Mouse (Mus musculus) layer of hippocampus, adult 8-10 months (tissue): Measurements from ENCODE around the gene Gm28308. TPM values are rescaled to one million over a fixed set of nuclear protein-coding genes. Genes with fewer than 3 reads are reported as not detected.

ENCODE experiments used
- DNase-seq, 2 experiments: peaks; one replicate each; pipeline ENCODE4 v3.0.0; 2022; ENCODE audit warnings: low spot score in 2 of 2
- total RNA-seq, 4 experiments: library from RNA; stranded (reverse); gene quantifications; 2 replicates each; pipeline ENCODE4 v1.2.4; 2022

Gene Gm28308
- total RNA-seq, 4 experiments from 2014 or later = not detected

DNA sequence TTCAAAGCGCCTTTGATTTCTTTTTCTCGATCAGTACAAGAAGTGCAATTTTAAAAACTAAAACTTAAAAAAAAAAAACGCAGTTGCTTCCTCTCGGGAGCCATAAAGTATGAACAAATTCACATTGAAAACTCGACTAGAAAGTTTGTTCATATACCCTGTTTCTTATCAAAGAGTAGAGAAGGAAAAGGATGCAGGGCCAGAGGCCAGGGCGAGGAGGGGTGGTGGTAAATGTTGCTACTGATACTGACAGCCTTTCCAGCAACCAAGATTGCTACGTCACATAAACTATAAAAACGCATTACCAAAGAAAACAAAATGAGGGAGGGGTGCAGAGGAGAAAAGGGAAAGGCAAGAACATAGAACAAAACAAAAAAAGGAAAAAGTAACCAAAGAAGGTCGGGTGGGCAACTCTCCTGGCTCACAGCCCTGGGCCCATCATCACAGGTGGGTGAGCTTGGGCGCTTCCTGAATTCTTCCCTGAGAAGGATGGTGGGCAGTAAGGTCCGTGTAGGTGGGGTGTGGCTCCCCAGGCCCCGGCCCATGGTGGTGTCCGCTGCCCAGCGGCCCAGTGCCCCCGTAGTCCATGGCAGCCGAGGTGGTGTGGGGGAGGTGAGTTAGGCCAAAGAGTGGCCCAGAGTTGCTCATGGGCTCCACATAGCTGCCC, 43.5 kb downstream of the Gm28308 start:
- no peak for DNase-seq

DNA sequence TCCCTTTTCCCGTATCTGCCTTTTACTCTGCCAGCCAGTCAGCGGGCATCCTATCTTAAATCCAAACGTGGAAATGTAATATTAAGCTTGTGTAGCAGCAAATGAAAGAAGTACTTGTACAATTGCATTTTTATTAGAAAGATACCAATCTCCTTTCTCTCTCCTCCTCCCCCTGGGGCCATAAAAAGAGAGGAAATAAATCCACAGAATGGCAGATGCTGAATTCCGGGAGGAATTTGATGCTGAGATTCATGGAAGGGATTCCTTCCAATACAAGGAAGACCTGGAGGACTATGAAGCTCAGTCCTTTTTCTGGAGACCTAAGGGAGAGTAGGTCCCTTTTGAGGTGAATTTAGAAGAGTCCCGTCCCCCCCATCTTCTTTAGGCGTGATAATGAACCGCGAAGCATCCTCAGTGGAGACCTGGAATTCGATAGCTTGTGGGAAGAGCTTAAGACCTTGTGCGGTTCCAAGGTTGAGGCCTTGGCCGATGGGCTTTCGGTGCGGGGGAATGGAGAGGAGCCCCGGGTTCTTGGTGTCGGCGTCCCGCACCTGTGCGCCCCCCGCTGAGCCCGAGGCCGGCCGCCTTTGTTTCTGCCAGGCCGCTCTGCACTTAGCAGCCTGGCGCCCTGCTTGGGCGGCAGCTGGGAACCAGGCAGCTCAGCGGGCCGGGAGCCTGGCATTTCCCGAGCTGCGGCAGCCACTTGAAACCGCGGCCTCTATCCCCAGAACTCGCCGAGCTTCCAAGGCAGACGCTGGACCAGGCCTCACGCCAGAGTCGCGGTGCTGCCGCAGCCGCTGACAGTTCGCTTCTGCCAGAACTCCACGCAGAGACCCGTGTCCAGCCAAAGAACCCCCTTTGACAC, 44.7 kb downstream of the Gm28308 start:
- DNase-seq = no peak

DNA sequence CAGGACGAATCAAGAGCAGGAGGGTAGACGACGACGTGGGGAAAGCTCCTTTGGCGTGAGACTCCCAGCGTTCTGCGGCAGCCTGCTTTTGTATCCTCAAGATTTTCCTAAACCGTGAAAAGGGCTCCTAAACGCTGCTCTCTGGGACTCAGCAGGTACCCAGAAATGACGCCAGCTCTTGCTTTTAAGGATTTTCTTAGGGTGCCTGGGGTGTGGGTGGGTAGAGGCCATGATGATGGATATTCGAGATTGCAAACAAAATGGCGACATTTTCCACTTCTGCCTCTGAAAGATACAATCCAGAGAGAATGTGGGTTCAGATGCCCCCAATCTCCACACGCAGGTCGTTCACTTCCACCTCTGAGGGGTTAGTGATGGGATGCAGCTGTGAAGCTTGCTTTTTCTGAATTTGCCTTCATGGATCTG, 45.4 kb downstream of the Gm28308 start:
- no peak for DNase-seq

DNA sequence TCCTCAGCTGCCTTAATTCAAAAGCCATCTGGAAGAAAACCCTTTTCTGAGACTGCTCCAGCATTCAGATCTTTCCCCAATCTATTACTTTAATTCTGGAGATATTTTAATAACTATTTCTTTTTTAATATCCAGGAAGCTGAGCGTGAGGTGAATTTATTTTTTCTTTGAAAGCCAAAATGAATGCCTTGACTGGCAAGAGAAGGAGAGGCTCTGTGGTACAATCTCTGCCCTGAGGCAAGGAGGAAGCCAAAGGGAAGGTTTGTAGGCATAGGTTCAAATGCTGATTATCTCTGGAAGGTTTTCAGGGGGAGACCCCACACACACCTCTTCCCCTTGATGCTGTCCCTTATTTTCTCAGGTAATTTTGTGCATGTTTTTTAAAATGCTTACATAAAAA, 46.0 kb downstream of the Gm28308 start:
- no peak for DNase-seq

DNA sequence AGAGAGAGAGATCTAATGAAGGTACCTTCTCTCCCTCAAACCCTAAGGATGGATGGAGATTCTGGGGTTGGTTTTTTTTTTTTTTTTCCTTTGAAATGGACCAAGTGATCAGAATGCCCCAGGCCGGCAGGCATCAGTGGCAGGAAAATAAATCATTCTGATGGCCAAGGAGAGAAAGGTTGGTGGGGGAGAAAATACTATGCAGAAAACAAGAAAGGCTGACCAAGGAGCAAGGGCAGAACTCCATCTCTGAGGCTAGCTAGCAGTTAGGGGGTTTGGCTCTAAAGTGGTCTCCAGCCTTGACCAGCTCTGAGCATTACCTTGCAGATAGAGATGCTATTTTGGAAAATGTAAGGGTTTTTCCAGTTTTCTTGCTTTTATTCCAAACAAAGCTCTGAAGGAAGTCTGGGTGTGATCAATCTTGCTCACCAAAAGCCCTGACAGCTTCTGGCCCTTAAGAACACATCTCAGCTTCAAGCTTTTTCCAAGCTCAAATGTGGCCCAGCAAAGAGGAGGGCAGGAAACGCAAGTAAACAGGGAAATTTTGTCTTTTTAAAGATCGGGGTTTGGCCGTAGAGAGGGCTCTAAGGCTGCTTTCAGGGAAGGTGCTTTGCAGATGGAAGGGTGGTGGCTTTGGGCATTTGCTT, 46.6 kb downstream of the Gm28308 start:
- DNase-seq = no peak

DNA sequence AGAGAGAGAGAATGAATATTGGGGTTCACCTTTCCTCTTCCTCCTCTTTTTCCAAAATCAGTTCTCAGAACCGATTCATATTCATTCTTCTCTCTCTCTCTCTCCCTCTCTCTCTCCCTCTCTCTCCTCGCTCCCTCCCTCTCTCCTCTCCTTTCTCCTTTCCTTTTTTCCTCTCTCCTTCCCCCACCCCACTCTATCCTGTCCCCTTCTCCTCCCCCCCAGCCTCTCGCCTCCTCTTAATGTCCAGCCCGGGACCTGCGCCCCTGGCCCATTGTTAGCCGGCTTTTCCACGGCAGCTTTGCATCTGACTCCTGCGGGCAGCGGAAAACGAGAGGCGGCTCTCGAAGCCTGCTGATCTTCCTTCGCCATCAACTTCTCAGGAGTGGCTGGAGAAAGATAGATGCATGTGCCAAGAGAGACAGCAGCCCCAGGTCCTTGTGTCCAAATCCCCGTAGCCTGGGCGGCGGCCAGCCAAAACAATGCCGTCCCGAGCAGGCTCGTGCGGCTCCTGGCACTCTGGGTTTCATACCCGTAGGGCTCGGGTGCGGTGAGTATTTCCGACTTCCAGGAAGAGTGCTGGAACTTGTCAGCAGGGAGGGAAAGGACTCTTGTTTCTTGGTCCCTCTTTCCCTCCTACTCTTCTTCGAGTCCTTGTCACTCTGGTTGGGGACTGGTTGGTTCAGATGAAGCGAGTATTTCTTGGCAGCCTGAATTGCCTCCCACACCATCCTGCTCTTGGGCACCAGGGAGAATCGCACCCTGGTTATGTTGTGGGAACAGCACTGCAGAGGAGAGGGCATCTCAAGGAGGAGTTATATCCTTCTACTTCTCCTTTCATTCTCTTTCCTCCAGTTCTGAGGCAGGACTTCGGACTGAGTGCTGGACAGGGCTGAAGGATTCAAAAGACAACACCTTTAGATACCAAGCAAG, 47.4 kb downstream of the Gm28308 start:
- no peak for DNase-seq

DNA sequence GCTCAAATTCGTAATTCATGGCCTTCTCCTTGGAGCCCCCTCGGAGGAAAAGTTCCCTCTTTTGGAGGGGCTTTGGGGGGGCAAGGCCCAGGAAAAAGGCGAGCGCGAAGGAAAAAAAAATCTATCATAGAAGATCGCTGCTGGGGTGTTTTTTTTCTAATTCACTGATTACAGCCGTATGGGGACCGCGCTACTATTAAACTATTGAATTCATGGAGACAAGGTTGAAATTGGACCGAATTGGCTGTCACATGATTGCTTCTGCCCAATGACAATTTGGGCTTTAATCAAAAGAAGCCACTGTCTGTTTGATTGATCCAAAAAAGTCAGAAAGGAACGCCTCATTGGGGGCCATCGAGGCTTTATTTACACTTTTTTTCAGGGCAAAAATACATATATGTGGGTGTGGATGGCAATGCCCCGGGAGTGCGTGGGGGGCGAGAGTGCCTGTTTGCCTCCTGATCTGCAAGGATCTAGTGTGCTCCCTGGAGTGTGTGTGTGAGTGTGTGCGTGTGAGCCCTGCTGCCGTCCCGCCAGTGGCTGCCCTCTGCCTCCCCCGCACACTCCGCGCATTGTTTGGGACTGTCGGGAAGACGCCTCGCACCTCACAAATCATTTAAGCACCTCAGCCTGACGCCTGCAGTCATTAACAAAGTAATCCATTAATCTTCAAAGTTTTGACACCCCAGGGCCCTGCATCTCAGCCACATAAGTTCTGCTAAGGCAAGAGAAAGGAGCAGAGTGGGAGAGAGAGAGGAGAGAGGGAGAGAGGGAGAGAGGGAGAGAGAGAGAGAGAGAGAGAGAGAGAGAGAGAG, 48.3 kb downstream of the Gm28308 start, which contains the start of gene Hoxa2:
Hoxa2 (minus strand) TSS at position 206 of the 815 bp plus-strand sequence.
- DNase-seq = no peak

DNA sequence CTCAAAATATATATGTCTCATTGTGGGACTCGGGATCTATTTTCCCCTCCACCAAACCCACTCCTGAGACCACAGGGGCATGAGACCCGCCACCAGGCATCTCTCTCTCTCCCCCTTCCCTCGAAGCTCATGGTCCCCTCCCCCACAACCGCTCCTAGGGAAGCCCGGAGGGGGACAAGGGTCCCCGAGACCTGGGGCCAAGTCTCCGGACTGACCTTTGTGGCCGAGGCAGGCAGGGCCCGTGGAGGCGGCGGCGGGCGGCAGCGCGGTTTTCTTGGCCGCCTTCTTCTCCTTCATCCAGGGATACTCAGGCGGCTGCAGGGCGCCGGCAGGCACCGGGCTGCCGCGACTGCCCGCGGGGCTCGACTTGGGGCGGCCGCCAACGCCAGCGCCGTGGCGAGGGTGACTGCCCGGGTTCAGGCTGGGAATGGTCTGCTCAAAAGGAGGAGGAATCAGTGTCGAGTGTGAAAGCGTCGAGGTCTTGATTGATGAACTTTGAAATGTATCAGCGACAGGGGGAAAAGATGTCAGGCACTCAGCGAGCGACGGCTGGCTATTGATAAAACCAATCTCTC, 49.0 kb downstream of the Gm28308 start:
- no peak for DNase-seq

DNA sequence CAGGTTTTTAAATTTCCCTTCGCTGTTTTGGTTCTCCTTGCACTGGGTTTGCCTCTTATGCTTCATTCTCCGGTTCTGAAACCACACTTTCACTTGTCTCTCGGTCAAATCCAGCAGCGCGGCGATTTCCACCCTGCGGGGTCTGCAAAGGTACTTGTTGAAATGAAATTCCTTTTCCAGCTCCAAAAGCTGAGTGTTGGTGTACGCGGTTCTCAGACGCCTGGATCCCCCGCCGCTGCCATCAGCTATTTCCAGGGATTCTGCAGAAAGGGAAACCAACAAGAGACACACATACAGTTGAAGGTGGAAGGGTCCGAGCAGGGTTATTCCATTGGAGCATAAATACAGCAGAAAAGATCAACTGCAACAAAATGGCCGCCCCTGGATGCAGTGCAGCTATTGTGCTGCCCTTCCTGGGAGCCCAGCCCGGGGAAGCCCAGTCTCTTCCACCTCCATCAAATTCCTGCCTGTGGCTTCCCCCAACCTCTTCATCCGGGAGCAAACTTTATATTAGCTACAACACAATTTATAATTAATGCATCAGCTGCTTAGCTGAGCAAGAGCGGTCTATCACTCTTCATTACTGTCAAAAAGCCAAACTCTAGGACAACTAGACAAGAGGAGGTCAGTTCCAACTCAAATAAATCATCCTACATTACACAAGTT, 49.6 kb downstream of the Gm28308 start:
- no peak for DNase-seq

DNA sequence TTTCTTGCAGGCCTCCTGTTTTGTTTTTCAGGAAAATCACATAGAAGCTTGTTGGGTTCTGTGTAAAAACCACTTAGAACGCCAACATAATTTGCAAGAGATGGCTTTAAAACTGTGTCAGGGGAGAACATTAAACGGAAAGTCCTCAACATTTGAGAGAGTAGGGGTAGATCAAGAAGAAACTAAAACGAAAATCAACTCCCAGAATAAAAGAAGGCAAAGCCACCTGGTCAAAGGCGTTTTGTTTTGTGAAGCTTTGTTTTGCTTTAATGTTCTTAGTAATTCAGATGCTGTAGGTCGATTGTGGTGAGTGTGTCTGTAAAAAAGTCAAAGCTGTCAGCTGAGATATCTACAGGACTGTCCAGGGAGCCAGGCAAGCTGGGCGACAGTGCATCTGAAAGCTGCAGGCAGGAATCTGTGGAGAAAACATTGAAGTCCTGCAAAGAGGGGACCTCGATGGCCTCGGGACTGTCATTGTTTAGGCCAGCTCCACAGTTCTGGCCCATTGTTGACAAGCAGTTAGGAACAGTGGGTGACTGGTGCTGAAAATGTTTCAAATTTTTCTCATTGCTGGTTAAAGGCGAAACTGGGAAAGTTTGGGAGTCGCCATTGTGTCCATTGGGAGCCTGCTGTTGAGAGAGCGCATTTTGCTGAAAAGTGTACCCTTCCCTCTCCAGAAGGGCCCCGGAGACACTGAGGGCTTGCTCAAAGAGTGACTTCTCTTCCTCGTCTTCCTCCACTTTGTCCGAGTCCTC, 50.4 kb downstream of the Gm28308 start:
- DNase-seq = no peak

DNA sequence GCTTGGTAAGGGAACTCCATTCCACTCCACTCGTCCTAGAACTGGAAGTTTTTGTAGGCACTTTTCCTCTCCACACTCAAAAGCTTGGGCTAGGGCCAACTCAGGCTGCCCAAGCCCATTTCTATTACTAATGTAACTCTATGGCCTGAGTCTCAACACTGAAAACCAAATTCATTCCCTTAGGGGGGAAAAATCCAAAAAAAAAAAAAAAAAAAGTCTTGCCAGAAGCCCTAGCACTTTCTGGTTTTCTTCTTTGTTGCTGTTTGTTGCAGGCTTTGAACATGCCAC, 51.1 kb downstream of the Gm28308 start:
- DNase-seq = no peak

DNA sequence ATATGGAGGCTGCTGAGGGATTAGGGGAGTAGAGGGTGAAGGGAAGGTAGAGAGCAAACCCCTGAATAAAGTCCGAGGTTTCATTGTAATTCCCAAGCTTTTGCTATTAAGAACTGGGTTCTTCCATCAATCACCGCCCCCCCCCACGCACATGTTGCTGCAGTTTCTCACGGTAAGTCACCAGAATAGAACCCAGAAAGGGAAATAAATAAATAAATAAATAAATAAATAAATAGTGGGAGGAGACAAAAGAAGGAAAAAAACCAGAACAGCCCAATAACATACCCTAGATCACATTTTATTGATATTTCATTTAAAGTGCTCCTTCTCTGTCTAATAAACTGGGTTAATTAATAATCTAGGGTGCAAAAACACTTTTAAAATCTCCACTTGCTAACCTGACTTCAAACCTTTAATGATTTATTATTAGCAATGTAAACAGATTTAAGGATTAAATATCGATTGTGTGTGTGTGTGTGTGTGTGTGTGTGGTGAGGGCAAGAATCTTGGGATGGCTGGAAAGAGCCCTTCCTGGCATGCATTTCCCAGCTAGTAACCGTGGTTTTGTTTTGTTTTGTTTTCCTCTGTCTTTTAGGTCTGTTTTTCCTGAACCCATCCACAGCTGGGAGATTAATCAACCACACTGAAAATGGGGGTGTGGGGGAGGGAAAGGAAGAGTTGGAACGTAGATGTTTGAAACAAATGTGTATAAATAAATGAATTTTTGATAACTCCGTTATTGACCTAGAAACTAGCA, 51.6 kb downstream of the Gm28308 start:
- DNase-seq = no peak

DNA sequence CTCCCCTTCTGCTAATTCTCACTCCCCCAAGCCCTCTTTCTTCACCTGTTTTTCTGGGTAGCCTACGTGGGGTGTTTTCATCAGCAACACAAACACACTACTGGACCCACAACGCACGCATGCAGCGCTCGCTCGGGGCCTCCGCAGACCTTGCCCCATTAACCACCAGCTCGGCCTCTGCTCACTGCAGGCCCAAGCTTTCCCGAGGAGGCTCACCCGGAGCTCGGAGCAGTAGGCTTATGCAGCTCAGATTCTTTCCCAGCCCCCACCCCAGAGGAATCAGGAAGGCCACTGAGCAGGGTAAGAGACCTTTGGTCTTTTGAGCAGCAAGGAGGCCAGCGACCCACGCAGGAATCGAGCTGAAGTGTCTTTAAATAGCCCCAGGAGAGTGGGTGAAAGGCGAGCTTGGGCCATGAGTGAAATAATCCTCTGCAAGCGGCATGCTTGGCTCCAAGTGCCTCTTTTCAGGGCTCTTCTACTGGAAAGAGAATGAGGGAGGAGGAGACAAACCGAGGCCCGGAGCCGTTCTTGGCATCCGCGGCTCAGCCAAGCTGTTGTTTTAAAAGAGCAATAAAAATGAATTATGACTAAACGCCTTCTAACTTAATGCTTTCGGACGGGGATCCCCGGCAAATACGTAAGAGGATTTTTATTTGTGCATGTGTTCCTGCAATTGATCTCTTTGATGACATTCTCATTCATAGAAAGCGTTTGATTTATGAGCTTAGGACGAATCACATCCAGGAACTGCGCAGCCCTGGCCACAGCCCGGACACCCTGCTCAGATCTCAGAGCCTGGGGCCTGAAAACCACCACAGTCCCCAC, 52.4 kb downstream of the Gm28308 start:
- no peak for DNase-seq

DNA sequence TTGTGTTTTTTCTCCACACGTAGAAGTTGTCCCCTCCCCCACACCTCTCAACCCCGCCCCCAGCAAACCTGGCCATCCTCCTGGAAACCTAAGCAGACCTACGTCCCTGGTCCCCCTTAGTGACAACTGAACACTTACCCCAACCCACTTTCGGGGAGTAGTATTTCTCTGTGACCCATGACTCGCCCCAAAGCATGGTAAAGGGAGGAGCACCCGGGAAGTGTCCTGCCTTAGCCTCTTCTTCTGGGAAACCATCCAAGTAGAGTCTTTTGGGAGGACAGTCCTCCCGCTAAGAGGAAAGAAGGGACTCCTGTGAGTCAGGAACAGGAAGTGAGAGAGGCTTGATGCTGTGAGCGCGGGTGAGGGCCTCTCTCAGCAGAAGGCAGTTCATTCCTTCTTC, 53.2 kb downstream of the Gm28308 start:
- no peak for DNase-seq

DNA sequence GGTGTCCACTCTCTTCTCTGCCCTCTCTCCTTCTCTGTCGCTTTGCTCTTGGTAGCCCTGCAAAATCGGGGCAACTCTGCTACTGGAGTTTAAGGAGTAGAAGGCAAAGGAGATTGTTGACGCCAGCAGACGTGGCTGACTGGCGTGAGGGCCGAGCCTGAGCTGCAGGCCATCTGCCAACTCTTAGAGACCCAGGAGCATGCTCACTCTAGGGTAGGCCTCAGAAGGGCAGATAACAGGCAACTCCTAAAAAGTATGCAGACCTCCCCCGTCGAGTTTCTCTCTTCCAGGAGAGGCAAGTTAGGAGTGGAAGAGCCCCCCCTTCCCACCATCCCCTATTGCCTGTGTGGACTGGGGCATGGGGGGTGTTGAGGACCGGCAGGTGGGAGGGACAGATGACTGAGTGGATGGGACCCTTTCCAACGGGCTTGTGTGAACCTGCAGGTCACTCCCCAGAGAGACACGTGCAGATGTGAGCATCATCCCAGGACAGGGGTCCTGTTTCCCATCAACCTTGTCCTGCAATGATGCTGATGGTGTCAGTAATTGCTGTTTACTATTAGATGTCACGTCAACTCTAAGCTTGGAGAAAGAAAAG, 53.9 kb downstream of the Gm28308 start:
- DNase-seq = no peak

DNA sequence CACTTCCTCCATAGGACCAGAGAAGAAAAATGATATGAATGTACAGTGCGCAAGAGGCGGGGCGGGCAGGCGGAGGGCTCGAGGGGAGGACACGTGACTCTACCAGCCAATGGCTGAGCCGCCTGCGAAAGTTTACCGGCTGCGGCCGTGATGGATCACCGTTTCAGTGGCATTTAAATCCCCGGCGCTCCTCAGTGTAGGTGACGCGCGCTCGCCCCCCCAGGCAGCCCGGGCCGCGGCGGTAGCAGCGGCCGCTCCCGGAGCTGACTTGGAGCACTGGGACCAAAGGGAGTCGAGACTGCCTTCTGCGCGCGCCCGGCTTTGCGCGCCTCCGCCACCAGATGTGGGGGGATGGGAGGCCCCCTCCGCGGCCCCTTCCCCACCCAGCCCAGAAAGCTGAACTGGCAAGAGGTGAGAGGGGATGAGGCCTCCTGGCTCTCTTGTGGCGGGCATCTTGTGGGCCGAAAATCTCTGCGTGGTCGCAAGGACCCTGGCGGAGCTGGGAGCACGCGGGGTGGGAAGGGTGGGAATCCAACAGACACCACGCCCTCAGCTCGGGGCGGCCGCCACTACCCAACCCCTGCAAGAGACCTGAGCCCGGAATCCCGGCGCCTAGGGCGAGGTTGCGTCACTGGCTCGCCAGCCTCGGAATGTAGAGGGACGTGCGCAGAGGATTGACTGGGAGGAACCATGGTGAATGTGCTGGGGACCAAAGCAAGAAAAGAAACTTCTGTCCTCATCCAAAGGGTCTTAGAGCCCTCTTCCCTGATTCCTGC, 54.7 kb downstream of the Gm28308 start, which contains the start of gene Hoxa1:
Hoxa1 (minus strand) TSS at position 42 of the 776 bp plus-strand sequence.
- DNase-seq = no peak
